Mouse (Mus musculus) ES-E14 (cell line): ENCODE measurements around the gene Rfx4.

Source experiments
- CHD2 ChIP-seq: IDR thresholded peaks from 2 replicates; pipeline ENCODE4 v1.6.1; 2014; ENCODE audit warnings: mild to moderate bottlenecking, low read depth, low read length, inconsistent platforms
- ZC3H11A ChIP-seq: IDR thresholded peaks from 2 replicates; pipeline ENCODE4 v1.6.1; 2012; ENCODE audit warnings: low read depth, mild to moderate bottlenecking, inconsistent platforms, low read length, borderline replicate concordance

DNA sequence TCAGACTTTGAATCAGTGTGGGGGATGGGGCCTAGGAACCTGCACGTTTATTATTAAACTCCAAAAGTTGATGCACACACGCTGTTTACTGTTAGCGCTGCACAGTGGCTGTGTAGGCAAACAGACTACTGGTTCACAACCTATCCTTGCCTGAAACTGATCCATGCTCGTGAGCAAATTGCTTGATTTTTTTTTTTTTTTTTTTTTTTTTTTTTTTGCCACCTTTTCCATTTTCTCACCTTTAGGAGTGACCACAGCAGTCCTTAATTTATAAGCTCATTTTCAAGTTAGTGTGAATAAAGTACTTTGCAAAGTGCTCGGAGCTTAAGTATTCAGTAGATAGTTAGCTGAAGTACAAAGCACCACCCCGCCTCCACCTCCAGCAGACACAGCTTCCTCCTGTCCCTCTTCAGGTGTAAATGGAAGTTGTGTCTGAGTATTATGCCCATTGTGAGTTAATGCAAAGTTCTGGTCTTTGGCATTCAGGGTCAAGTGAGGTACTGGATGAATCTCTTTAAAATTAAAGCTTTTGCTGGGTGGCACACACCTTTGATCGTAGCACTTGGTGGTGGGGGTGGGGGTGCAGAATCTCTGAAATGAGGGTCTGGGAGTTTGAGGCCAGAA lies 83.1 kb downstream of the Rfx4 start:
- no peak for TF ChIP-seq ZC3H11A
- TF ChIP-seq CHD2, result no peak
